In genomic region chr8:119422123-119422711, GRCm38 (mm10) we compare ENCODE assay signal across 8 mouse cellular contexts. TPM values are rescaled to one million over a fixed set of nuclear protein-coding genes. Genes with fewer than 3 reads are reported as not detected.
DNase-seq lines count a peak whose midpoint lies in the region; ATAC-seq and TF ChIP-seq lines count a peak whose summit lies in the region.

No protein-coding gene starts in this region.

- no peak overlapping the region for H3K4me3 ChIP-seq in midbrain, postnatal 0 days (ENCODE audit: low read depth, low read length)
- H3K4me3 ChIP-seq in midbrain, embryonic 15.5 days = no peak overlapping the region

- no peaks in the 10 kb centered on the region for H3K4me1 ChIP-seq in midbrain, postnatal 0 days (ENCODE audit: insufficient read depth, low read length)
- peaks cover 4% of the 10 kb centered on the region; the same call in 1 of the 2 replicates for H3K4me1 ChIP-seq in midbrain, embryonic 15.5 days

- TF ChIP-seq CTCF in midbrain, postnatal 0 days (IDR thresholded peaks at IDR 0.05) = no peak

- DNase-seq in cerebellum, postnatal 25 days = peak; percentile 52 to 57
- no peak for DNase-seq in cerebellum, adult 11-12 months
- DNase-seq in midbrain, postnatal 0 days (ENCODE audit: low spot score) = no peak
- DNase-seq in gastrocnemius, postnatal 25 days = peak; percentile 42
- no peak for DNase-seq in left cerebral cortex, adult 18-20 months (ENCODE audit: low spot score in 2 of 2)
- no peak for DNase-seq in layer of hippocampus, postnatal 14 days (ENCODE audit: low spot score in 2 of 2)

- 59% methylated on average over 9 of the region's 9 CpGs for WGBS in midbrain, postnatal 0 days
- 66% methylated on average over 9 of the region's 9 CpGs for WGBS in midbrain, embryonic 15.5 days

- H3K9ac ChIP-seq in midbrain, postnatal 0 days (replicated peaks; ENCODE audit: low read length, poor library complexity, severe bottlenecking) = no peak overlapping the region
- no peak overlapping the region for H3K9ac ChIP-seq in midbrain, embryonic 15.5 days

- no peaks in the 10 kb centered on the region for H3K27me3 ChIP-seq in midbrain, postnatal 0 days (ENCODE audit: insufficient read depth, low read length)
- H3K27me3 ChIP-seq in midbrain, embryonic 15.5 days (replicated peaks) = no peaks in the 10 kb centered on the region

- no peak overlapping the region for H3K27ac ChIP-seq in midbrain, postnatal 0 days (ENCODE audit: low read depth, low read length)
- H3K27ac ChIP-seq in midbrain, embryonic 15.5 days = no peak overlapping the region

- ATAC-seq in midbrain, postnatal 0 days (ENCODE audit: low FRiP score) = 0 out of 2 replicates have a peak, but pooled peaks have one; percentile 36
- no peak for ATAC-seq in midbrain, embryonic 15.5 days (replicated peaks)
- peak; percentile 12; the same call in 1 of the 2 replicates for ATAC-seq in megakaryocyte, adult 5-6 weeks (ENCODE audit: poor library complexity, severe bottlenecking)

- no peaks in the 10 kb centered on the region for H3K36me3 ChIP-seq in midbrain, postnatal 0 days (ENCODE audit: insufficient read depth, low read length)
- no peaks in the 10 kb centered on the region for H3K36me3 ChIP-seq in midbrain, embryonic 15.5 days (replicated peaks)

- H3K9me3 ChIP-seq in midbrain, postnatal 0 days (ENCODE audit: low read length) = no peaks in the 10 kb centered on the region
- H3K9me3 ChIP-seq in midbrain, embryonic 15.5 days = no peaks in the 10 kb centered on the region

- no peak overlapping the region for H3K4me2 ChIP-seq in midbrain, postnatal 0 days (ENCODE audit: low read depth, low read length, poor library complexity, severe bottlenecking)
- no peak overlapping the region for H3K4me2 ChIP-seq in midbrain, embryonic 15.5 days

RNA-seq across cellular contexts. Expression of gene Osgin1, which starts 11.7 kb away (rescaled TPM):
- 0.38 TPM in 1 of 2 replicates, not detected in the other for total RNA-seq in midbrain, postnatal 0 days (2014; rRNA removed)
- 0.15 and 0.32 TPM in 2 replicates for polyA plus RNA-seq in midbrain, postnatal 0 days (2015; fragmentation: Nextera tagmentation; extraction: Ambion mirVana)
- 0.28 and 0.34 TPM in 2 replicates for polyA plus RNA-seq in midbrain, embryonic 15.5 days (2015; fragmentation: Nextera tagmentation; extraction: Ambion mirVana)
- total RNA-seq in gastrocnemius, postnatal 25 days (2021) = 10 to 100 TPM in 1 of 2 experiments, 1 to 10 TPM in 1; 9.9 to 14.8 TPM
- total RNA-seq in megakaryocyte, adult 5-6 weeks (2015) = 6.1 and 6.4 TPM in 2 replicates
- total RNA-seq in megakaryocyte, adult 5-6 weeks (2017) = 2.5 and 5.7 TPM in 2 replicates
- total RNA-seq in left cerebral cortex, adult 18-20 months (2021) = under 1 TPM; 0.45 to 0.72 TPM
- 1 to 10 TPM in 1 of 2 experiments, under 1 TPM in 1; 0.19 to 1.2 TPM for total RNA-seq in layer of hippocampus, postnatal 14 days (2021)

RNA-seq across cellular contexts. Expression of gene Necab2, which starts 24.3 kb away (rescaled TPM):
- 106 and 119 TPM in 2 replicates for total RNA-seq in midbrain, postnatal 0 days (2014; rRNA removed)
- 76.6 and 84.6 TPM in 2 replicates for polyA plus RNA-seq in midbrain, postnatal 0 days (2015; fragmentation: Nextera tagmentation; extraction: Ambion mirVana)
- polyA plus RNA-seq in midbrain, embryonic 15.5 days (2015; fragmentation: Nextera tagmentation; extraction: Ambion mirVana) = 53.0 and 60.5 TPM in 2 replicates
- under 1 TPM; 0.13 to 0.18 TPM for total RNA-seq in gastrocnemius, postnatal 25 days (2021)
- total RNA-seq in megakaryocyte, adult 5-6 weeks (2015) = not detected in 2 replicates
- not detected in 2 replicates for total RNA-seq in megakaryocyte, adult 5-6 weeks (2017)
- 10 to 100 TPM; 72.8 to 99.1 TPM for total RNA-seq in left cerebral cortex, adult 18-20 months (2021)
- 100 to 1,000 TPM; 126 to 129 TPM for total RNA-seq in layer of hippocampus, postnatal 14 days (2021)

RNA-seq across cellular contexts. Expression of gene Mlycd, which starts 27.5 kb away (rescaled TPM):
- 27.0 and 32.1 TPM in 2 replicates for total RNA-seq in midbrain, postnatal 0 days (2014; rRNA removed)
- polyA plus RNA-seq in midbrain, postnatal 0 days (2015; fragmentation: Nextera tagmentation; extraction: Ambion mirVana) = 19.0 and 20.6 TPM in 2 replicates
- 16.2 and 17.8 TPM in 2 replicates for polyA plus RNA-seq in midbrain, embryonic 15.5 days (2015; fragmentation: Nextera tagmentation; extraction: Ambion mirVana)
- 10 to 100 TPM; 76.5 to 78.1 TPM for total RNA-seq in gastrocnemius, postnatal 25 days (2021)
- 5.4 and 6.5 TPM in 2 replicates for total RNA-seq in megakaryocyte, adult 5-6 weeks (2015)
- 5.7 and 7.5 TPM in 2 replicates for total RNA-seq in megakaryocyte, adult 5-6 weeks (2017)
- total RNA-seq in left cerebral cortex, adult 18-20 months (2021) = 10 to 100 TPM; 27.1 to 28.1 TPM
- total RNA-seq in layer of hippocampus, postnatal 14 days (2021) = 10 to 100 TPM; 24.1 to 27.0 TPM

Comparison
In these comparisons a context has a peak if more than half of its experiments do, and no peak if none do; other contexts are left out.
1. DNase-seq: peak in cerebellum, postnatal 25 days (2 of 2) and gastrocnemius, postnatal 25 days (single experiment); none in cerebellum, adult 11-12 months (single experiment), midbrain, postnatal 0 days (single experiment), left cerebral cortex, adult 18-20 months (0 of 2) and layer of hippocampus, postnatal 14 days (0 of 2).
2. RNA of gene Necab2, which starts 24.3 kb away (total RNA-seq): 126 to 129 TPM in layer of hippocampus, postnatal 14 days, 106 to 119 TPM in midbrain, postnatal 0 days and 72.8 to 99.1 TPM in left cerebral cortex, adult 18-20 months; 0.13 to 0.18 TPM in gastrocnemius, postnatal 25 days and not detected in megakaryocyte, adult 5-6 weeks; every median in the first group is over 10 times any median in the second.